Mouse (Mus musculus): ENCODE results near the gene Cnih2.

Gene Cnih2

GRCm38 (mm10) chr19:5098363-5099143 is at the start of gene Cnih2:
Cnih2 (minus strand) TSS chr19:5098521.
- in situ Hi-C loops (cut with MboI) = no loop called here

GRCm38 (mm10) chr19:5139640-5140039 is 41.3 kb upstream of the Cnih2 start:
- in situ Hi-C loops (cut with MboI) = no loop called here

- in situ Hi-C loops (cut with MboI) = no loop called here
Observed at GRCm38 (mm10) chr19:5131237-5131636, 32.9 kb upstream of the Cnih2 start.

GRCm38 (mm10) chr19:5129770-5130169 is 31.4 kb upstream of the Cnih2 start:
- in situ Hi-C loops (cut with MboI) = no loop called here

GRCm38 (mm10) chr19:5124055-5124614 is 25.8 kb upstream of the Cnih2 start:
- in situ Hi-C loops (cut with MboI) = no loop called here

GRCm38 (mm10) chr19:5123241-5123640 is 24.9 kb upstream of the Cnih2 start:
- in situ Hi-C loops (cut with MboI) = no loop called here

- in situ Hi-C loops (cut with MboI) = no loop called here
Observed at GRCm38 (mm10) chr19:5122492-5122891, 24.2 kb upstream of the Cnih2 start.

GRCm38 (mm10) chr19:5118384-5118698 is 20.0 kb upstream of the Cnih2 start, which contains the start of gene Klc2:
Klc2 (minus strand) TSS chr19:5118560.
- in situ Hi-C loops (cut with MboI) = no loop called here

GRCm38 (mm10) chr19:5117494-5118383 is 19.4 kb upstream of the Cnih2 start:
- in situ Hi-C loops (cut with MboI) = no loop called here

- in situ Hi-C loops (cut with MboI) = no loop called here
Observed at GRCm38 (mm10) chr19:5113783-5114182, 15.5 kb upstream of the Cnih2 start.

GRCm38 (mm10) chr19:5109659-5110453 is 11.5 kb upstream of the Cnih2 start:
- in situ Hi-C loops (cut with MboI) = no loop called here

GRCm38 (mm10) chr19:5108702-5109101 is 10.4 kb upstream of the Cnih2 start:
- in situ Hi-C loops (cut with MboI) = no loop called here

GRCm38 (mm10) chr19:5108271-5108575 is 9.9 kb upstream of the Cnih2 start:
- in situ Hi-C loops (cut with MboI) = no loop called here

GRCm38 (mm10) chr19:5107556-5108270 is 9.4 kb upstream of the Cnih2 start:
- in situ Hi-C loops (cut with MboI) = no loop called here

- in situ Hi-C loops (cut with MboI) = no loop called here
Observed at GRCm38 (mm10) chr19:5106731-5107191, 8.4 kb upstream of the Cnih2 start, which contains the start of gene Rab1b. Rab1b (minus strand) TSS chr19:5107072.

GRCm38 (mm10) chr19:5106074-5106473 is 7.8 kb upstream of the Cnih2 start:
- in situ Hi-C loops (cut with MboI) = no loop called here

GRCm38 (mm10) chr19:5097521-5098362 is 579 bp downstream of the Cnih2 start:
- in situ Hi-C loops (cut with MboI) = no loop called here

- in situ Hi-C loops (cut with MboI) = no loop called here
Observed at GRCm38 (mm10) chr19:5095887-5096474, 2.3 kb downstream of the Cnih2 start.

GRCm38 (mm10) chr19:5094746-5095417 is 3.4 kb downstream of the Cnih2 start:
- in situ Hi-C loops (cut with MboI) = no loop called here

Data from mature B cell (primary cell).